Mouse (Mus musculus) hindbrain, embryonic 14.5 days (tissue): ENCODE results near the gene Ncln. TPM values are rescaled to one million over a fixed set of nuclear protein-coding genes. Genes with fewer than 3 reads are reported as not detected.

Experiments
- ATAC-seq: fragments of 200-750 bp; cut with Nextera tagmentation; 2 replicates; pipeline ENCODE4 v1.8.0; 2017; ENCODE audit warnings: moderate number of reproducible peaks, mild to moderate bottlenecking, moderate TSS enrichment, moderate library complexity; ENCODE audit not compliant: low FRiP score
- DNase-seq: peaks from one replicate; pipeline ENCODE4 v3.0.0-alpha.2; 2015; ENCODE audit warnings: low spot score
- H3K27ac ChIP-seq: fragments of 300-500 bp; sonication (generic); 2 replicates; pipeline ENCODE4 v1.5.1; 2014; ENCODE audit warnings: mild to moderate bottlenecking, moderate library complexity
- H3K27me3 ChIP-seq: fragments of 300-500 bp; sonication (generic); 2 replicates; pipeline ENCODE4 v1.6.1; 2014; ENCODE audit warnings: mild to moderate bottlenecking, low read length, mixed read lengths; ENCODE audit not compliant: control insufficient read depth, insufficient read depth
- H3K36me3 ChIP-seq: fragments of 300-500 bp; sonication (generic); replicated peaks from 2 replicates; pipeline ENCODE4 v1.6.1; 2014; ENCODE audit not compliant: control insufficient read depth, insufficient read depth
- H3K4me1 ChIP-seq: fragments of 300-500 bp; sonication (generic); replicated peaks from 2 replicates; pipeline ENCODE4 v1.6.1; 2014; ENCODE audit warnings: antibody characterized with exemption, low read length, mixed read lengths; ENCODE audit not compliant: control insufficient read depth, insufficient read depth
- H3K4me2 ChIP-seq: fragments of 300-500 bp; sonication (generic); replicated peaks from 2 replicates; pipeline ENCODE4 v1.6.1; 2014; ENCODE audit warnings: mild to moderate bottlenecking, moderate library complexity
- H3K4me3 ChIP-seq: fragments of 300-500 bp; sonication (generic); replicated peaks from 2 replicates; pipeline ENCODE4 v1.5.1; 2014; ENCODE audit warnings: mild to moderate bottlenecking, low read length
- H3K9ac ChIP-seq: fragments of 300-500 bp; sonication (generic); 2 replicates; pipeline ENCODE4 v1.6.1; 2014
- H3K9me3 ChIP-seq: fragments of 300-500 bp; sonication (generic); 2 replicates; pipeline ENCODE4 v1.6.1; 2016; ENCODE audit warnings: low read length; ENCODE audit not compliant: control insufficient read depth
- WGBS: fragments of 180-500 bp; shearing (Covaris S2); extraction: QIAGEN DNeasy Blood & Tissue Kit; methylation state at CpG from one replicate; pipeline ENCODE4 v1.1.7; 2014; 5-methylcytosine and 5-hydroxymethylcytosine counted together
- polyA plus RNA-seq: library from polyadenylated mRNA; unstranded; fragments of >200 nt; fragmentation: Nextera tagmentation; extraction: Ambion mirVana; gene quantifications from 2 replicates; pipeline ENCODE4 v1.2.1, GENCODE M21; 2014

The Ncln gene
- polyA plus RNA-seq, 1 experiment from 2014 or later, result 59.0 TPM

DNA sequence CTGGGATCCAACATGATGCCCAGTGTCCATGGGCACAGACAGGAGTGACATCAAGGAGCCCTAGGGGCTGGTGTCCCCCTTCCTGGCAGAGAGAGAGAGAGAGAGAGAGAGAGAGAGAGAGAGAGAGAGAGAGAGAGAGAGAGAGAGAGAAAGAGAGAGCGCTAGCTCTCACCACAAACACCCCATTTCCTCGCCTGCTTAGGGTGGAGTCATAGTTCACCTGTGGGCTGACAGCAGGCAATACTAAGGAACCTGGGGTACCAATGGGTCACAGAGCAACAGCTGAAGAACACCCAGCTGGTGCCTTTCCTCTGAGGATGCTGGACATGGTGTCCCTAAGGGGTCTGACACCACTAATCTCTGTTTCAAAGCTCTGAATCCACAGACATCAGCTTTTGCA is 41.2 kb upstream of the Ncln start:
- Histone ChIP-seq H3K36me3 (peaks cover 21% of the 10 kb centered on the region), H3K27me3 (no peaks in the 10 kb centered on the region), H3K4me3 (no peak overlapping the region), H3K9me3 (no peaks in the 10 kb centered on the region), H3K27ac (no peak overlapping the region), H3K4me2 (no peak overlapping the region), H3K9ac (no peak overlapping the region), H3K4me1 (peaks cover 1% of the 10 kb centered on the region)
- ATAC-seq (no peak), DNase-seq (no peak)
- WGBS, result 95% methylated on average over 2 of the region's 2 CpGs

DNA sequence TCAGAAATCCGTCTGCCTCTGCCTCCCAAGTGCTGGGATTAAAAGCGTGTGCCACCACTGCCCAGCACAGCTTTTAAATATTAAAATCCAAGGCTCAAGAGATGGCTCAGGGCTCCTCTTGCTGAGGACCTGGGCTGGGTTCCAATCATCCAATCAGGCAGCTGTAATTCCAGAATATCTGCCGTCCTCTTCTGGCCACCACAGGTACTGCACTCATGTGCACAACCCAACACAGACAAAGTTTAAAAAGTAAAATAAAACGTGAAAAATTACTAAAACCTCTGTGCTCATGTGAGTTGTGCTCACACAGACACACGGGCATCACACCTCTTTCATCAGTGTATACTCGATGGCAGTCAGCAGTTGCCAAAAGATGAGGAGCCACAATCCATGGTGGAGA is 40.5 kb upstream of the Ncln start:
- no peak for ATAC-seq
- no peak for DNase-seq
- no peak overlapping the region for H3K4me2 ChIP-seq
- no peaks in the 10 kb centered on the region for H3K27me3 ChIP-seq
- no peak overlapping the region for H3K27ac ChIP-seq
- H3K4me1 ChIP-seq, result no peaks in the 10 kb centered on the region
- H3K4me3 ChIP-seq, result no peak overlapping the region
- peaks cover 28% of the 10 kb centered on the region for H3K36me3 ChIP-seq
- WGBS, result 79% methylated on average over 6 of the region's 6 CpGs
- H3K9ac ChIP-seq, result no peak overlapping the region
- no peaks in the 10 kb centered on the region for H3K9me3 ChIP-seq

DNA sequence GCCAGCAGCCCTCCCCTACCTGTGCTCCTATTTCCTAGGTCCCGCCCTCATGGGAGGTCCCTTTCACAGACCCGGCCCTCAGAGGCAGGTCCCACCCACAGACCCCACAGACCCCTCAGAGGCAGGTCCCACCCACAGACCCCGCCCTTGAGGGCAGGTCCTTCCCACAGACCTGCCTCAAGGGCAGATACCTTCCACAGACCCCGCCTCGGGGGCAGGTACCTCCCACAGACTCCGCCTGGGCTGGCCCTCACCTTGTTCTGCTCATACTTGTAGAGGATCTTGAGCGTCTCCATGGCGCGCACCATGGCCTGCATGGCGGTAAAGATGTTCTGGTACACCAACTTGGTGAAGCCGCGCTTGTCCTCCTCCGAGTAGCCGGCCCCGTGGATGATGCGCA is 38.6 kb upstream of the Ncln start:
- H3K9ac ChIP-seq, result no peak overlapping the region
- no peak overlapping the region for H3K27ac ChIP-seq
- DNase-seq (no peak), ATAC-seq (no peak)
- H3K4me2 ChIP-seq, result no peak overlapping the region
- H3K4me1 ChIP-seq, result no peaks in the 10 kb centered on the region
- H3K36me3 ChIP-seq, result peaks cover 46% of the 10 kb centered on the region
- H3K9me3 ChIP-seq, result no peaks in the 10 kb centered on the region
- H3K27me3 ChIP-seq, result no peaks in the 10 kb centered on the region
- 69% methylated on average over 16 of the region's 16 CpGs for WGBS
- H3K4me3 ChIP-seq, result no peak overlapping the region

- 16% methylated on average over 14 of the region's 14 CpGs for WGBS
- peaks cover 31% of the 10 kb centered on the region for H3K36me3 ChIP-seq
Measured at GRCm38 (mm10) chr10:81526779-81527178, 30.6 kb upstream of the Ncln start.

GRCm38 (mm10) chr10:81525017-81525694 is 29.0 kb upstream of the Ncln start:
- WGBS, result 66% methylated on average over 10 of the region's 13 CpGs
- ATAC-seq (no peak), DNase-seq (no peak)
- Histone ChIP-seq H3K27me3 (0 out of 2 replicates have a peak, but pooled peaks cover 6% of the 10 kb centered on the region), H3K4me1 (no peaks in the 10 kb centered on the region), H3K9ac (no peak overlapping the region), H3K9me3 (no peaks in the 10 kb centered on the region), H3K4me3 (no peak overlapping the region), H3K4me2 (no peak overlapping the region), H3K27ac (no peak overlapping the region), H3K36me3 (peaks cover 16% of the 10 kb centered on the region)

More at GRCm38 (mm10) chr10:81526779-81527178, 30.6 kb upstream of the Ncln start:
- no peaks in the 10 kb centered on the region for H3K4me1 ChIP-seq
- no peaks in the 10 kb centered on the region for H3K9me3 ChIP-seq
- no peak overlapping the region for H3K4me3 ChIP-seq
- 0 out of 2 replicates have a peak, but pooled peaks cover 6% of the 10 kb centered on the region for H3K27me3 ChIP-seq
- no peak overlapping the region for H3K27ac ChIP-seq
- no peak overlapping the region for H3K9ac ChIP-seq
- DNase-seq (peak; percentile 72), ATAC-seq (no peak; the same call in 1 of the 2 replicates)
- H3K4me2 ChIP-seq, result no peak overlapping the region

DNA sequence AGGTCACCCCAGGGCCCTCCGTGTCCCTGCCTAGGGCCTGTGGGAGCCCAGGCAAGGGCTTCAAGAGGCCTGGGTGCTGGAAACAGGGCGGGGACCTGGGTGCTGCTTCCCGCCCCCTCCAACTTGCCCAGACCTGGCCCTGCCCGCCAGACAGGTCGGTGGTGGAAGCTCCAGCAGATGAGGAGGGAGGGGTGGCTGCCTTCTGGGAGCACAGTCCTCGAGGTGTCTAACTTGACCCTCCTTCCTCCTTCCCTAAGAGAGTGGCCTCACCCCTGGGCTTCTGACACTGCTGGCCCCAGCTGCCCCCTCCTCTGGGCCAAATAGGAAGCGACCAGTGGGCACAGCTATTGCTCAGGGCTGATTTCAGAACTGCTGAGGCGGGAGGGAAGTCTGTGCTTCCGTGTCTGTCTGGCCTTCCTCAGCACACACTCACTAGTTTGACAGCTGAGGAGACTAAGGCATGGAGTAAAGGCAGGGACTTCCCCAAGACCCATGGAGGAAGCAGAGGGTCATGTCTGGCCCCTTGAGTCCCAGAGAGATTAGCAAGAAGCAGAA is 27.9 kb upstream of the Ncln start, which contains the start of gene Gna15:
TSS of gene Gna15 (minus strand) at position 175 of the 555 bp plus-strand sequence.
- ATAC-seq, result no peak
- H3K4me3 ChIP-seq, result no peak within 1 kb of the TSS

DNA sequence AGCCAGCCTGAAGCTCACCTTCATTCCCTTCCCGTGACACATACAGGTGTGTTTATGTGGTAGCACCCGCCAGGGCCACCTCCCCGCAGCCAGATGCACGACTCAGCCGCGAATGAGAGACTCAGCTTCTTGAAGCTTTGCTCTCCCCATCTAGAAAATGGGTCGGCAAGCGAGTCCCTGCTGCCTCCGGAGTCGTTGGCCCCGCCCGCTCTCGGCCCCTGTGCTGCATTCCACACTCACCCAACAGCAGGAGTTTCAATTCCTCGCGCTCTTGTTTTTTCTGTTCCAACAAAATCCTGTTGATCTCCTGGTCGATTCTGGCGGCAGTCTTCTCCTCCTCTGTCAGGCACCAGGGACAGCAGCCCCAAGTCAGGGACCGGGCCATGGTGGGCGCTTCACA is 27.4 kb upstream of the Ncln start:
- H3K9ac ChIP-seq, result 0 out of 2 replicates have a peak overlapping the region, but pooled peaks have one; percentile 5

More for the DNA sequence above, 27.9 kb upstream of the Ncln start, which contains the start of gene Gna15:
- Histone ChIP-seq H3K27ac (no peak within 1 kb of the TSS), H3K9ac (0 out of 2 replicates have a peak within 1 kb of the TSS, but pooled peaks have one; percentile 5), H3K4me2 (no peak within 1 kb of the TSS), H3K36me3 (peaks cover 6% of the 10 kb centered on the region; the same call in 1 of the 2 replicates), H3K27me3 (0 out of 2 replicates have a peak, but pooled peaks cover 6% of the 10 kb centered on the region), H3K9me3 (no peaks in the 10 kb centered on the region), H3K4me1 (no peaks in the 10 kb centered on the region)
- 30% methylated on average over 9 of the region's 9 CpGs for WGBS
- DNase-seq, result no peak

GRCm38 (mm10) chr10:81523142-81523541 is 26.9 kb upstream of the Ncln start:
- no peaks in the 10 kb centered on the region for H3K4me1 ChIP-seq
- no peak overlapping the region for H3K4me2 ChIP-seq
- H3K4me3 ChIP-seq, result no peak overlapping the region

More for the DNA sequence above, 27.4 kb upstream of the Ncln start:
- Histone ChIP-seq H3K36me3 (0 out of 2 replicates have a peak, but pooled peaks cover under 1% of the 10 kb centered on the region), H3K27me3 (0 out of 2 replicates have a peak, but pooled peaks cover 6% of the 10 kb centered on the region), H3K4me1 (no peaks in the 10 kb centered on the region), H3K27ac (no peak overlapping the region), H3K4me2 (no peak overlapping the region), H3K4me3 (no peak overlapping the region), H3K9me3 (no peaks in the 10 kb centered on the region)
- 30% methylated on average over 19 of the region's 19 CpGs for WGBS
- DNase-seq (no peak), ATAC-seq (no peak)

GRCm38 (mm10) chr10:81519978-81520365 is 23.8 kb upstream of the Ncln start:
- 76% methylated on average over 3 of the region's 3 CpGs for WGBS
- ATAC-seq (no peak), DNase-seq (no peak)
- Histone ChIP-seq H3K4me2 (no peak overlapping the region), H3K9me3 (no peaks in the 10 kb centered on the region), H3K27me3 (0 out of 2 replicates have a peak, but pooled peaks cover 6% of the 10 kb centered on the region), H3K4me1 (no peaks in the 10 kb centered on the region), H3K27ac (no peak overlapping the region), H3K36me3 (no peaks in the 10 kb centered on the region), H3K4me3 (no peak overlapping the region), H3K9ac (no peak overlapping the region)

More at GRCm38 (mm10) chr10:81523142-81523541, 26.9 kb upstream of the Ncln start:
- 0 out of 2 replicates have a peak, but pooled peaks cover 6% of the 10 kb centered on the region for H3K27me3 ChIP-seq
- no peak overlapping the region for H3K27ac ChIP-seq
- DNase-seq, result no peak
- no peak overlapping the region for H3K9ac ChIP-seq
- H3K36me3 ChIP-seq, result no peaks in the 10 kb centered on the region
- no peak for ATAC-seq
- no peaks in the 10 kb centered on the region for H3K9me3 ChIP-seq
- WGBS, result 74% methylated on average over 6 of the region's 6 CpGs
